Mouse (Mus musculus): ENCODE data around the gene Olfm3. TPM values are rescaled to one million over a fixed set of nuclear protein-coding genes. Genes with fewer than 3 reads are reported as not detected.

Olfm3 gene
- polyA plus RNA-seq, 1 experiment = 48.8 TPM

GRCm38 (mm10) chr3:115080428-115081181 lies 176.7 kb downstream of the Olfm3 start:
- TF ChIP-seq POLR2A (IDR thresholded peaks at IDR 0.05; ENCODE audit: borderline replicate concordance, insufficient read depth, low read length) (no peak), CTCF (IDR thresholded peaks at IDR 0.05; ENCODE audit: borderline replicate concordance, insufficient read depth, low read depth, low read length) (no peak)
- peak overlapping the region; percentile 39 for H3K27ac ChIP-seq (ENCODE audit: insufficient read depth, low read length)
- DNase-seq = peak; percentile 55 to 56

GRCm38 (mm10) chr3:115081371-115081770 lies 177.5 kb downstream of the Olfm3 start:
- 15% methylated on average over 2 of the region's 2 CpGs for WGBS
- TF ChIP-seq CTCF (IDR thresholded peaks at IDR 0.05; ENCODE audit: borderline replicate concordance, insufficient read depth, low read depth, low read length) (no peak), POLR2A (IDR thresholded peaks at IDR 0.05; ENCODE audit: borderline replicate concordance, insufficient read depth, low read length) (no peak)
- Histone ChIP-seq H3K4me1 (ENCODE audit: control insufficient read depth, insufficient read depth, low read length) (peaks cover 12% of the 10 kb centered on the region; the same call in 1 of the 2 replicates), H3K27me3 (ENCODE audit: control insufficient read depth, insufficient read depth, low read length) (no peaks in the 10 kb centered on the region), H3K4me3 (replicated peaks; ENCODE audit: insufficient read depth, low read depth, low read length) (no peak overlapping the region), H3K27ac (ENCODE audit: insufficient read depth, low read length) (no peak overlapping the region)
- DNase-seq = peak in 1 of 2 experiments; percentile 50

More at GRCm38 (mm10) chr3:115080428-115081181, 176.7 kb downstream of the Olfm3 start:
- Histone ChIP-seq H3K4me3 (replicated peaks; ENCODE audit: insufficient read depth, low read depth, low read length) (peak overlapping the region; percentile 27), H3K27me3 (ENCODE audit: control insufficient read depth, insufficient read depth, low read length) (no peaks in the 10 kb centered on the region), H3K4me1 (ENCODE audit: control insufficient read depth, insufficient read depth, low read length) (peaks cover 8% of the 10 kb centered on the region; the same call in 1 of the 2 replicates)
- 45% methylated on average over 12 of the region's 12 CpGs for WGBS

- H3K4me1 ChIP-seq (ENCODE audit: control insufficient read depth, insufficient read depth, low read length) = peaks cover 12% of the 10 kb centered on the region; the same call in 1 of the 2 replicates
- no peak for TF ChIP-seq CTCF (IDR thresholded peaks at IDR 0.05; ENCODE audit: borderline replicate concordance, insufficient read depth, low read depth, low read length)
- TF ChIP-seq POLR2A (IDR thresholded peaks at IDR 0.05; ENCODE audit: borderline replicate concordance, insufficient read depth, low read length) = no peak
- no peak overlapping the region for H3K4me3 ChIP-seq (replicated peaks; ENCODE audit: insufficient read depth, low read depth, low read length)
- H3K27ac ChIP-seq (ENCODE audit: insufficient read depth, low read length) = no peak overlapping the region
- no peak for DNase-seq
- H3K27me3 ChIP-seq (ENCODE audit: control insufficient read depth, insufficient read depth, low read length) = no peaks in the 10 kb centered on the region
Observed at GRCm38 (mm10) chr3:115082947-115083346, 179.1 kb downstream of the Olfm3 start.

- no peak overlapping the region for H3K4me3 ChIP-seq (replicated peaks; ENCODE audit: insufficient read depth, low read depth, low read length)
- WGBS = 81% methylated on average over 3 of the region's 3 CpGs
- DNase-seq = no peak
- H3K4me1 ChIP-seq (ENCODE audit: control insufficient read depth, insufficient read depth, low read length) = peaks cover 4% of the 10 kb centered on the region; the same call in 1 of the 2 replicates
- TF ChIP-seq POLR2A (IDR thresholded peaks at IDR 0.05; ENCODE audit: borderline replicate concordance, insufficient read depth, low read length) = no peak
- no peak for TF ChIP-seq CTCF (IDR thresholded peaks at IDR 0.05; ENCODE audit: borderline replicate concordance, insufficient read depth, low read depth, low read length)
- no peaks in the 10 kb centered on the region for H3K27me3 ChIP-seq (ENCODE audit: control insufficient read depth, insufficient read depth, low read length)
- H3K27ac ChIP-seq (ENCODE audit: insufficient read depth, low read length) = no peak overlapping the region
Observed at GRCm38 (mm10) chr3:115088281-115088680, 184.4 kb downstream of the Olfm3 start.

- H3K27ac ChIP-seq (ENCODE audit: insufficient read depth, low read length) = no peak overlapping the region
- DNase-seq = no peak
- H3K4me3 ChIP-seq (replicated peaks; ENCODE audit: insufficient read depth, low read depth, low read length) = no peak overlapping the region
- TF ChIP-seq CTCF (IDR thresholded peaks at IDR 0.05; ENCODE audit: borderline replicate concordance, insufficient read depth, low read depth, low read length) (no peak), POLR2A (IDR thresholded peaks at IDR 0.05; ENCODE audit: borderline replicate concordance, insufficient read depth, low read length) (no peak)
- WGBS = 37% methylated on average over 2 of the region's 2 CpGs
- no peaks in the 10 kb centered on the region for H3K27me3 ChIP-seq (ENCODE audit: control insufficient read depth, insufficient read depth, low read length)
- H3K4me1 ChIP-seq (ENCODE audit: control insufficient read depth, insufficient read depth, low read length) = peaks cover 8% of the 10 kb centered on the region; the same call in 1 of the 2 replicates
Observed at GRCm38 (mm10) chr3:115090670-115091069, 186.8 kb downstream of the Olfm3 start.

GRCm38 (mm10) chr3:115095496-115095895 lies 191.6 kb downstream of the Olfm3 start:
- TF ChIP-seq POLR2A (IDR thresholded peaks at IDR 0.05; ENCODE audit: borderline replicate concordance, insufficient read depth, low read length) (no peak), CTCF (IDR thresholded peaks at IDR 0.05; ENCODE audit: borderline replicate concordance, insufficient read depth, low read depth, low read length) (no peak)
- no peak overlapping the region for H3K4me3 ChIP-seq (replicated peaks; ENCODE audit: insufficient read depth, low read depth, low read length)
- H3K4me1 ChIP-seq (ENCODE audit: control insufficient read depth, insufficient read depth, low read length) = peaks cover 8% of the 10 kb centered on the region; the same call in 1 of the 2 replicates
- H3K27ac ChIP-seq (ENCODE audit: insufficient read depth, low read length) = peak overlapping the region; percentile 76; the same call in 1 of the 2 replicates
- no peaks in the 10 kb centered on the region for H3K27me3 ChIP-seq (ENCODE audit: control insufficient read depth, insufficient read depth, low read length)
- 18% methylated on average over 3 of the region's 3 CpGs for WGBS
- peak; percentile 63 to 77 for DNase-seq

GRCm38 (mm10) chr3:115099590-115099989 lies 195.7 kb downstream of the Olfm3 start:
- no peaks in the 10 kb centered on the region for H3K27me3 ChIP-seq (ENCODE audit: control insufficient read depth, insufficient read depth, low read length)
- WGBS = 75% methylated on average over 1 of the region's 1 CpGs
- TF ChIP-seq POLR2A (IDR thresholded peaks at IDR 0.05; ENCODE audit: borderline replicate concordance, insufficient read depth, low read length) (no peak), CTCF (IDR thresholded peaks at IDR 0.05; ENCODE audit: borderline replicate concordance, insufficient read depth, low read depth, low read length) (no peak)
- no peak overlapping the region for H3K4me3 ChIP-seq (replicated peaks; ENCODE audit: insufficient read depth, low read depth, low read length)
- H3K4me1 ChIP-seq (ENCODE audit: control insufficient read depth, insufficient read depth, low read length) = peaks cover 11% of the 10 kb centered on the region; the same call in 1 of the 2 replicates
- H3K27ac ChIP-seq (ENCODE audit: insufficient read depth, low read length) = no peak overlapping the region
- DNase-seq = no peak
